Mouse (Mus musculus) ES-Bruce4 (cell line): ENCODE measurements around the gene Vrk1.

Source experiments
- CTCF ChIP-seq: IDR thresholded peaks from one replicate; pipeline ENCODE4 v1.8.1; 2011; ENCODE audit warnings: low read depth, low read length
- POLR2A ChIP-seq: IDR thresholded peaks from one replicate; pipeline ENCODE4 v1.8.1; 2011; ENCODE audit warnings: low read length; ENCODE audit not compliant: insufficient read depth

DNA sequence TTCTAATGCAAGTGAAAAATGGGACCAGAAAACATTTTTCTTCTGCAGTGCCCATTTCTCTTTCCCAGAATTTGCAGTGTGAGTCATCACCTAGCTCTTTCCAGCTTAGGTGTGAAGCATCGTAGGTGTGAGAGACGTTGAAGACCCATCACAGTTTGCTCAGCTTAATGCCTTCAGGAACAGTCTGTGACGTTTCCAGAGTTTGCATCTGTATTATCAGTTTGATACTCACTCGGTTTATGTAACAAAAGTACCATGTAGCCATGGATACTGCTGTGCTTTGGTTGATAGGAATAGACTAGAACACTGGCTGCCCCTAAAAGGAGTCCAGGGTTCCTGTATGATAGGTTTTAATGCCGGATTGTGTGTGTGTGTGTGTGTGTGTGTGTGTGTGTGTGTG, 17.3 kb downstream of the Vrk1 start:
- no peak for TF ChIP-seq POLR2A
- TF ChIP-seq CTCF = no peak
